Mouse (Mus musculus) hindbrain, embryonic 11.5 days (tissue): ENCODE measurements around the gene Cldn9. TPM values are rescaled to one million over a fixed set of nuclear protein-coding genes. Genes with fewer than 3 reads are reported as not detected.

Experiments
- ATAC-seq: fragments of 200-750 bp; cut with Nextera tagmentation; 2 replicates; pipeline ENCODE4 v1.8.0; 2017; ENCODE audit warnings: mild to moderate bottlenecking, moderate TSS enrichment, moderate library complexity; ENCODE audit not compliant: low FRiP score
- DNase-seq: peaks from one replicate; pipeline ENCODE4 v3.0.0-alpha.2; 2015; ENCODE audit warnings: low spot score
- H3K27ac ChIP-seq: fragments of 300-500 bp; sonication (generic); 2 replicates; pipeline ENCODE4 v1.5.1; 2014; ENCODE audit warnings: mild to moderate bottlenecking, low read depth, low read length
- H3K27me3 ChIP-seq: fragments of 300-500 bp; sonication (generic); 2 replicates; pipeline ENCODE4 v1.6.1; 2014; ENCODE audit warnings: mild to moderate bottlenecking, low read length, moderate library complexity, mixed read lengths; ENCODE audit not compliant: control insufficient read depth, insufficient read depth
- H3K36me3 ChIP-seq: fragments of 300-500 bp; sonication (generic); 2 replicates; pipeline ENCODE4 v1.6.1; 2014; ENCODE audit warnings: mild to moderate bottlenecking, low read length, moderate library complexity, mixed read lengths; ENCODE audit not compliant: control insufficient read depth, insufficient read depth
- H3K4me1 ChIP-seq: fragments of 300-500 bp; sonication (generic); replicated peaks from 2 replicates; pipeline ENCODE4 v1.6.1; 2014; ENCODE audit warnings: low read length, mixed read lengths; ENCODE audit not compliant: control insufficient read depth, insufficient read depth
- H3K4me2 ChIP-seq: fragments of 300-500 bp; sonication (generic); replicated peaks from 2 replicates; pipeline ENCODE4 v1.6.1; 2014; ENCODE audit warnings: mild to moderate bottlenecking, low read depth, low read length
- H3K4me3 ChIP-seq: fragments of 300-500 bp; sonication (generic); 2 replicates; pipeline ENCODE4 v1.5.1; 2014; ENCODE audit warnings: low read depth, low read length
- H3K9ac ChIP-seq: fragments of 300-500 bp; sonication (generic); 2 replicates; pipeline ENCODE4 v1.6.1; 2014; ENCODE audit warnings: low read depth, low read length
- H3K9me3 ChIP-seq: fragments of 300-500 bp; sonication (generic); 2 replicates; pipeline ENCODE4 v1.6.1; 2016; ENCODE audit warnings: low read length; ENCODE audit not compliant: control insufficient read depth
- WGBS: fragments of 180-500 bp; shearing (Covaris S2); extraction: QIAGEN DNeasy Blood & Tissue Kit; methylation state at CpG from one replicate; pipeline ENCODE4 v1.1.7; 2014; 5-methylcytosine and 5-hydroxymethylcytosine counted together
- polyA plus RNA-seq: library from polyadenylated mRNA; unstranded; fragments of >200 nt; fragmentation: Nextera tagmentation; extraction: Ambion mirVana; gene quantifications from 2 replicates; pipeline ENCODE4 v1.2.1, GENCODE M21; 2014

Gene Cldn9
- polyA plus RNA-seq, 1 experiment from 2014 or later = 4.1 TPM

DNA sequence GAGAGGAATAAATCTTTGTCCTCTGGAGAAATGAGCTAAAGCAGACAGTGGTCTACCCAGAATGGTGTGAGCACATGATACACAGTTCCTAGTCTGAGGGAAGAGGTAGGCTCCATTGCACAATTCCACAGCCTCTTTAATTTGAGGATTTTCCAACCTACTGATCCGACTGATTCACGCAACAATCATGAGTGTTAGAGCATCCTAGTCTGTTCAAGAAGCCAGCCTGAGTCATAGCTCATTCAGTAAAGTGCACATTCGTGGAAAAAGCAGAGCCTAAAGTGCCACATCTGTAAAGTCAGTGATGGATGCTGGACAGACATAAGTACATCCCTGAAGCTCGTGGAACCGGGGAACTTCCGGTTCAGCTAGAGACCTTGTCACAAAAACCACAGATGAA, 32.5 kb downstream of the Cldn9 start:
- WGBS = 85% methylated on average over 6 of the region's 6 CpGs
- H3K4me3 ChIP-seq = no peak overlapping the region
- no peak overlapping the region for H3K27ac ChIP-seq
- no peak overlapping the region for H3K4me2 ChIP-seq
- no peak overlapping the region for H3K9ac ChIP-seq
- H3K9me3 ChIP-seq = no peaks in the 10 kb centered on the region
- ATAC-seq = no peak
- no peaks in the 10 kb centered on the region for H3K4me1 ChIP-seq
- no peaks in the 10 kb centered on the region for H3K27me3 ChIP-seq
- DNase-seq = no peak
- H3K36me3 ChIP-seq = no peaks in the 10 kb centered on the region

DNA sequence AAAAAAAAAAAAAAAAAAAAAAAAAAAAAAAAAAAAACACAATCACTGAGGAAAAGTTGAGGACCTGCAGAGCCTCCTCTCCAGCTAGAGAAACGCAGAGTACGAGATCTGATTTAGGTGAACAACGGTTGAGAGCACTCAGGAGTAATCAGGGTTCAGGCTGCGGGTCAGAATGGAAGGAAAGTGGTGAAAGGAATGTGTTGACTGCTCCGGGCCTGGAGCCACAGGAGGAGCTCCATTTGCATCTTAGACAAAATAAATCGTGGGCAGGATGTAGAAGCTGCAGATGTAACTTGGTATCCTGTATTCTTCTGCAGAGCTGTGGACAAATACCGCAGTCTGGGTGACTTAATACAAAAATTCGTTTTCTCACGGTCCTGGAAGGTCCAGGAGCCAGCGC, 37.9 kb downstream of the Cldn9 start:
- peaks cover 5% of the 10 kb centered on the region for H3K4me1 ChIP-seq
- no peak overlapping the region for H3K9ac ChIP-seq
- peaks cover 15% of the 10 kb centered on the region for H3K27me3 ChIP-seq
- H3K4me3 ChIP-seq = no peak overlapping the region
- no peak overlapping the region for H3K27ac ChIP-seq
- H3K36me3 ChIP-seq = no peaks in the 10 kb centered on the region
- no peak overlapping the region for H3K4me2 ChIP-seq
- WGBS = 30% methylated on average over 10 of the region's 10 CpGs
- DNase-seq = peak; percentile 17
- H3K9me3 ChIP-seq = no peaks in the 10 kb centered on the region
- ATAC-seq = no peak

DNA sequence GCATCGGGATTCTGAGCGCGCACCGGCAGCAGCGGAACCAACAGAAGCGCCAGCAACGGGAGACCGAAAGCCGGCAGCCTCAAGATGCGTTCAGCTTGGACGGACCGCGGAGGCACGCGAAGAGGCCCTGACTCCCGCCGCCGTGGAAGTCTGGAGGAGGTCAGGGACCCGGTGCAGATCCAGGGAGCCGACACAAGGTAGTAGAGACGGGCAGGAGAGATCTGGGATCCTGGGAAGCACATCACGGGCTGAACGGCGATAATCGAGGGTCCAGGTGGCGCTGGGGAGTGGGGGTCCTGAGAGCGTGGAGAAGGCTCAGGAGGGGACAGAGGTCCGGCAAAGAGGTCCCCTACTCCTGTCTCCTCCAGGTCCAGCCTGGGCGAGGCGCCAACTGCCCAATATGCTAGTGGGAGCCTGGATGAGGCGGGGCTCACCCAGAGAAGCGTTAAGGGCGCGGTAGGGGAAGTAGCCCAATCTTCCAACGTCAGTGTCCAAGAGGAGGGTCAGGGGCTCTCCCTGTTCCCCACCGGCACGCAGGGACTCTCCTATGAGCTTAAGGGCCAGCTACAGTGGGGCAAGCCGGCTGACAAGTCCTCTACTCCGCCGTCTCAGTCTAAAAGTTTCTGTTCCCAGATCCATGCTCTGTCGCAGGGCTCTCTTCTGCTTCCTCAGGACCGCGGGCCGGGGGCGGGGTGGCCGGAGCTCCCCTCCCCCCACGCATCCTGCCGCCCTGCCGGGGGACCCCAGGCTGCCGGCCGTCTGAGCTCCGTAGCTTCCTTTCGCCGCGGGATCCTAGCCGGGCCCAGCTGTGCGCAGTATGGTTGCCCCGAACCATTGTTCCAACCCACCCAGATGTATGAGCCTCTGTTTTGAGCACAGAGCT, 39.0 kb downstream of the Cldn9 start, which contains the start of gene Mmp25:
Mmp25 (minus strand) TSS at position 665 of the 883 bp plus-strand sequence.
- Histone ChIP-seq H3K9ac (peak within 1 kb of the TSS; percentile 39; the same call in 1 of the 2 replicates), H3K4me1 (peaks cover 5% of the 10 kb centered on the region), H3K4me3 (peak within 1 kb of the TSS; percentile 38), H3K36me3 (no peaks in the 10 kb centered on the region), H3K9me3 (no peaks in the 10 kb centered on the region), H3K4me2 (peak within 1 kb of the TSS; percentile 78), H3K27ac (no peak within 1 kb of the TSS), H3K27me3 (peaks cover 15% of the 10 kb centered on the region)
- WGBS = under 1% methylated on average over 58 of the region's 58 CpGs
- ATAC-seq (peak; percentile 66), DNase-seq (peak; percentile 55)

Other genes starting within 250 kb of the Cldn9 start
- gene Vmn2r117, start 204.3 kb downstream of the Cldn9 start, polyA plus RNA-seq = not detected in 2 replicates
- gene Zfp213, start 119.8 kb downstream of the Cldn9 start, polyA plus RNA-seq = 16.1 and 17.4 TPM in 2 replicates
- gene Zfp13, start 84.5 kb downstream of the Cldn9 start, polyA plus RNA-seq = 16.5 and 16.7 TPM in 2 replicates
- 0.32 and 0.34 TPM in 2 replicates for gene Zscan10, start 83.2 kb downstream of the Cldn9 start, polyA plus RNA-seq
- gene Mmp25, start 38.7 kb downstream of the Cldn9 start, polyA plus RNA-seq = 0.82 and 0.99 TPM in 2 replicates
- gene Bicdl2, start 23.5 kb downstream of the Cldn9 start, polyA plus RNA-seq = 0.15 and 0.79 TPM in 2 replicates
- gene Hcfc1r1, start 10.4 kb downstream of the Cldn9 start, polyA plus RNA-seq = 49.7 and 52.5 TPM in 2 replicates
- gene Thoc6, start 10.1 kb downstream of the Cldn9 start, polyA plus RNA-seq = 56.6 and 56.8 TPM in 2 replicates
- gene Tnfrsf12a, start 6.6 kb downstream of the Cldn9 start, polyA plus RNA-seq = 1.2 and 3.3 TPM in 2 replicates
- gene Cldn6, start 4.8 kb downstream of the Cldn9 start, polyA plus RNA-seq = 12.8 and 18.1 TPM in 2 replicates
- 0.08 TPM in 1 of 2 replicates, not detected in the other for gene 1520401A03Rik, start 38.8 kb upstream of the Cldn9 start, polyA plus RNA-seq
- 30.2 and 31.3 TPM in 2 replicates for gene Pkmyt1, start 42.3 kb upstream of the Cldn9 start, polyA plus RNA-seq
- 28.0 and 28.9 TPM in 2 replicates for gene Paqr4, start 56.8 kb upstream of the Cldn9 start, polyA plus RNA-seq
- gene Kremen2, start 61.8 kb upstream of the Cldn9 start, polyA plus RNA-seq = 2.0 and 2.6 TPM in 2 replicates
- 127 and 135 TPM in 2 replicates for gene Flywch1, start 87.6 kb upstream of the Cldn9 start, polyA plus RNA-seq
- gene Flywch2, start 102.1 kb upstream of the Cldn9 start, polyA plus RNA-seq = 27.7 and 30.5 TPM in 2 replicates
- 427 and 573 TPM in 2 replicates for gene Srrm2, start 106.5 kb upstream of the Cldn9 start, polyA plus RNA-seq
- 1,090 and 1,145 TPM in 2 replicates for gene Elob, start 145.1 kb upstream of the Cldn9 start, polyA plus RNA-seq
- 0.14 TPM in 1 of 2 replicates, not detected in the other for gene Prss33, start 152.0 kb upstream of the Cldn9 start, polyA plus RNA-seq
- not detected in 2 replicates for gene Prss32, start 159.8 kb upstream of the Cldn9 start, polyA plus RNA-seq
- gene Prss41, start 160.1 kb upstream of the Cldn9 start, polyA plus RNA-seq = 0.92 and 1.6 TPM in 2 replicates
- gene Prss21, start 184.0 kb upstream of the Cldn9 start, polyA plus RNA-seq = not detected in 2 replicates
- not detected in 2 replicates for gene Dcpp1, start 196.8 kb upstream of the Cldn9 start, polyA plus RNA-seq
- gene Dcpp2, start 196.9 kb upstream of the Cldn9 start, polyA plus RNA-seq = not detected in 2 replicates
- not detected in 2 replicates for gene Dcpp3, start 233.4 kb upstream of the Cldn9 start, polyA plus RNA-seq